Mouse (Mus musculus) lung, embryonic 16.5 days (tissue): ENCODE results near the gene Sdhb. TPM values are rescaled to one million over a fixed set of nuclear protein-coding genes. Genes with fewer than 3 reads are reported as not detected.

Experiments
- ATAC-seq: fragments of 200-750 bp; cut with Nextera tagmentation; 2 replicates; pipeline ENCODE4 v1.8.0; 2017; ENCODE audit warnings: low read depth, mild to moderate bottlenecking, moderate library complexity
- H3K27ac ChIP-seq: fragments of 300-500 bp; sonication (generic); 2 replicates; pipeline ENCODE4 v1.5.1; 2014; ENCODE audit warnings: mild to moderate bottlenecking, control low read depth, low read length
- H3K27me3 ChIP-seq: fragments of 300-500 bp; sonication (generic); 2 replicates; pipeline ENCODE4 v1.6.1; 2014; ENCODE audit warnings: low read depth, low read length, mixed read lengths; ENCODE audit not compliant: control insufficient read depth, insufficient read depth
- H3K36me3 ChIP-seq: fragments of 300-500 bp; sonication (generic); 2 replicates; pipeline ENCODE4 v1.6.1; 2014; ENCODE audit warnings: low read length; ENCODE audit not compliant: control insufficient read depth, insufficient read depth
- H3K4me1 ChIP-seq: fragments of 300-500 bp; sonication (generic); replicated peaks from 2 replicates; pipeline ENCODE4 v1.6.1; 2014; ENCODE audit warnings: low read length, mixed read lengths; ENCODE audit not compliant: control insufficient read depth, insufficient read depth
- H3K4me2 ChIP-seq: fragments of 300-500 bp; sonication (generic); 2 replicates; pipeline ENCODE4 v1.6.1; 2014; ENCODE audit warnings: low read depth, low read length, control low read depth
- H3K4me3 ChIP-seq: fragments of 300-500 bp; sonication (generic); 2 replicates; pipeline ENCODE4 v1.5.1; 2014; ENCODE audit warnings: mild to moderate bottlenecking, low read length, control low read depth
- H3K9ac ChIP-seq: fragments of 300-500 bp; sonication (generic); 2 replicates; pipeline ENCODE4 v1.6.1; 2014; ENCODE audit warnings: low read length, control low read depth
- H3K9me3 ChIP-seq: fragments of 300-500 bp; sonication (generic); 2 replicates; pipeline ENCODE4 v1.6.1; 2016; ENCODE audit warnings: low read length; ENCODE audit not compliant: control insufficient read depth
- WGBS: fragments of 180-500 bp; shearing (Covaris S2); extraction: QIAGEN DNeasy Blood & Tissue Kit; methylation state at CpG from one replicate; pipeline ENCODE4 v1.1.7; 2014; 5-methylcytosine and 5-hydroxymethylcytosine counted together
- polyA plus RNA-seq: library from polyadenylated mRNA; unstranded; fragments of >200 nt; fragmentation: Nextera tagmentation; extraction: Ambion mirVana; gene quantifications from 2 replicates; pipeline ENCODE4 v1.2.1, GENCODE M21; 2015

Sdhb gene
- polyA plus RNA-seq, 1 experiment from 2014 or later = 347 TPM

DNA sequence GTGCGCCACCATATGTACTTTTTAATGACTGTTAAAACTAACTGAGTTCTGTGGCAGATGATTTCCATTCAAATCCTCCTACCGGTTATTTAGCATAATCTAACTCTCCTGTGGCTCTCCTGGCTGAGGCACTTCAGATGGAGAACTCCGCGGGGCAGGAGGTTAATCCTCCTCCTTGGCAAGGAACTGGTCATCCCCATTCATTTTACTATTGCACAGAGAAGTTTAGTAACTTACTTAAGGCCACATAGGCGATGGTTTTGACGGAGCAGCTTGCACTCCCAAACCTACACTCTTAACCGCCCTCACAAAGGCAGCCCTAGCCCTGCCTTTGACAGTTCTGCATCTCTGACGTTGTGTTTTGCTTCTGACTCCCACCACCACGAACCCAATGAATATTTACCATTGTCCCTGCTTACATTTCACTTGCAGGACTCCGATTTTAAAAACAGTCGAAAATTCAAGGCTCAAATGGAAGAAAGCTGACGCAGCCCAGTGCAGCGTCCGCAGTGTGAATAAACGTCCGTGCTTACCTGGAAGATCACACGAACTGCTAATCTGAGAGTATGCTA is 3.8 kb upstream of the Sdhb start:
- no peak overlapping the region for H3K27ac ChIP-seq
- H3K4me2 ChIP-seq = peak overlapping the region; percentile 67
- peaks cover 12% of the 10 kb centered on the region for H3K4me1 ChIP-seq
- peaks cover 5% of the 10 kb centered on the region for H3K27me3 ChIP-seq
- no peaks in the 10 kb centered on the region for H3K9me3 ChIP-seq
- 11% methylated on average over 17 of the region's 17 CpGs for WGBS
- H3K36me3 ChIP-seq = no peaks in the 10 kb centered on the region
- ATAC-seq = no peak
- H3K9ac ChIP-seq = peak overlapping the region; percentile 60
- H3K4me3 ChIP-seq = peak overlapping the region; percentile 50

DNA sequence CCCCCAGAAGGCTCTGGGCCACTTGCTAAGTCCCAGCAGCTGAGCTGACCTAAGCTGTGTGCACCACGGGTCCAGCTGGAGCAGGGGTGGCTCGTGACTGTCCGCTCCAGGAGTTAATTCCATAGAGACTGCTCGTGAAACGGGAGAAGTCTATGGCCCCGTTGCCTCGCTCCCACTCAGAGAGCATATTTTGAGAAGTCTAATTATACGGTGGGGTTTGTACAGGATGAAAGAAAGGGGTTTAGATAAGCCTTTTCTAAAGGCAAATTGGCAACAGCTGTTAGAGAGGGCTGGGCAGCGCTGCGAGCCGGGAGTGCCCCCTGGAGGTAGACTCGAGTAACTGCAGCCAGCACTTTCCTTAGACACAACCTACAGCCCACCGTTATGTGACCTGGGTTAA is 3.3 kb upstream of the Sdhb start:
- WGBS = under 1% methylated on average over 13 of the region's 13 CpGs
- Histone ChIP-seq H3K9ac (peak overlapping the region; percentile 60), H3K4me3 (peak overlapping the region; percentile 50), H3K4me1 (peaks cover 18% of the 10 kb centered on the region), H3K27me3 (peaks cover 5% of the 10 kb centered on the region), H3K36me3 (no peaks in the 10 kb centered on the region), H3K4me2 (peak overlapping the region; percentile 67), H3K9me3 (no peaks in the 10 kb centered on the region), H3K27ac (no peak overlapping the region)
- peak; percentile 24; the same call in 1 of the 2 replicates for ATAC-seq

DNA sequence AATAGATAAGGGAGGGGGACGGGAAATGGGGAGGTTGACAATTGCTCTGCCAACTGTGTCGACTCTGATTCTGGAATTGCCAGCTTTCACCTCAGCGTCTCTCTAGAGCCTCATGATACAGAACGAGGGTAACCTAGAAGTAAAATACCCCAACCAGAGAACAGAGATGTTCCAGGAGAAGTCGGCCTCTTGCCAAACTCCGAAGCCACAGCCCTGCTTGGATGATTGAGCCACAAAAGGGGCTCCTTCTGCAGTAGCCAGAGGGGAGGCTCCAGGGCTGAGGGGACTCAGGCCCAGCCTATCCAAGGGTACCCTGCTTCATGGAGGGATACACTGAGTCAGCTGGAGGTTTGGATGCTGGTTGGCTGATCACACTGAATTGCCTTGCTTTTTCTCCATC is 2.7 kb upstream of the Sdhb start:
- H3K4me3 ChIP-seq = no peak overlapping the region
- no peak overlapping the region for H3K4me2 ChIP-seq
- no peaks in the 10 kb centered on the region for H3K36me3 ChIP-seq
- H3K27me3 ChIP-seq = peaks cover 5% of the 10 kb centered on the region
- 47% methylated on average over 6 of the region's 6 CpGs for WGBS
- no peak overlapping the region for H3K27ac ChIP-seq
- no peak overlapping the region for H3K9ac ChIP-seq
- peaks cover 23% of the 10 kb centered on the region for H3K4me1 ChIP-seq
- H3K9me3 ChIP-seq = no peaks in the 10 kb centered on the region
- no peak for ATAC-seq

DNA sequence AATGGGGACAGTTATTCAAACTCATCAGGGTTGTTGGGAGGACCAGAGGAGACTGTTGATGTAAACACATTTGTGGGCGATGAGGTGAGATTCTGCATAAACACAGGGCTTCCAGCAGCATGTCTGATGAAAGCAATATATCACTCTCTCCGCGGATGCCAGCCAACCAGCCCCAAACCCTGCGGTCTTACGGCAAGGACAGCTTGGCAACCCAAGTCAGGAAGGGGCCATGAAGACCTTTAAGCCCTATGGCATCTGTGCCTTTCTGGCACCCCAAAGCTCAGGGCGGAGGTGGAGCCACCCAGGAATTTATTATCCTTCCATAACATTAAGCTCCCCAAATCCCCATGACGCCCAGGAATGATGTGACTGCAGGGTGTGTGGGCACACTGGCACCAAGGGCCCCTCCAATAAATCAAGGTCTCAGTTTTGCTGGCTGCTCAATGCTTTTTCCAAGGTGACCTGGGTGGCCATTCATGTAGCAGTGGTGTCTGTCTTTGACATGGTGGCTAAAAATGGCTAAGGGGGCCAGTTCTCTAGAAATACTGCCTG is 1.8 kb upstream of the Sdhb start:
- 64% methylated on average over 7 of the region's 7 CpGs for WGBS

DNA sequence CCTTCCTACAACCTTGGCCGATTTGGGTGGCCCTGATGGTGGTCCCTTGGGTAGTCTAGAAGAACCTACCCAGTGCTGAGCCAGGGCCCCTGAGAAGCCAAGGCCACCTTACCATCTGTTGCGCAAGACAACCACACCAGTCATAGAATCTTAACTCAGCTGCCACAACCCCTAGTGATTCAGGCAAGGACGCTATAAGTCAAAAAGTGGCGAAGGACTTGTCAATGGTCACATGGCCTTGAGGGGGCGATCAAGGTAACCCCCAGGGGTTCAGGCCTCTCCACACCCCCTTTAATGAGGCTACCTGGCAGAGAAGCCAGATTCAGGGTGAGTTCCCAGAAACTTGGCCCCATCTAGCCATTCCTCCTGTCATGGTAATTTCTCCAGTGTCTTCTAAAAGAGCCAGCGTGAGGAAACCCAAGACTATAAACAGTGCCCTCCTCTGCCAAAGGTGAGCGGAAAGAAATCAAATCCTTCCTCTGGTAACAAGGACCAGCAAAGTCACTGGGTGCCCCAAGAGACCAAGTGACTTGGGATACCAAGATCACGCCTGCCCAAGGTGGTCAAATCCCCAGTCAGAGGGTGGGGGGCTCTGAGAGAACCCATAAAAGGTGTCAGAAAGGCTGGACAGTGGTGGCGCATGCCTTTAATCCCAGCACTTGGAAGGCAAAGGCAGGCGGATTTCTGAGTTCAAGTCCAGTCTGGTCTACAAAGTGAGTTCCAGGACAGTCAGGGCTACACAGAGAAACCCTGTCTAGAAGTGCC is 1.1 kb upstream of the Sdhb start:
- Histone ChIP-seq H3K27ac (no peak overlapping the region), H3K27me3 (peaks cover 5% of the 10 kb centered on the region), H3K36me3 (no peaks in the 10 kb centered on the region), H3K9me3 (no peaks in the 10 kb centered on the region), H3K4me1 (peaks cover 24% of the 10 kb centered on the region), H3K4me3 (no peak overlapping the region), H3K9ac (no peak overlapping the region), H3K4me2 (no peak overlapping the region; the same call in 1 of the 2 replicates)
- ATAC-seq = no peak
- 80% methylated on average over 10 of the region's 10 CpGs for WGBS

More for the DNA sequence above, 1.8 kb upstream of the Sdhb start:
- Histone ChIP-seq H3K9me3 (no peaks in the 10 kb centered on the region), H3K4me1 (peaks cover 24% of the 10 kb centered on the region), H3K4me3 (no peak overlapping the region), H3K27me3 (peaks cover 5% of the 10 kb centered on the region), H3K36me3 (no peaks in the 10 kb centered on the region), H3K4me2 (no peak overlapping the region), H3K27ac (no peak overlapping the region), H3K9ac (no peak overlapping the region)
- ATAC-seq = no peak

DNA sequence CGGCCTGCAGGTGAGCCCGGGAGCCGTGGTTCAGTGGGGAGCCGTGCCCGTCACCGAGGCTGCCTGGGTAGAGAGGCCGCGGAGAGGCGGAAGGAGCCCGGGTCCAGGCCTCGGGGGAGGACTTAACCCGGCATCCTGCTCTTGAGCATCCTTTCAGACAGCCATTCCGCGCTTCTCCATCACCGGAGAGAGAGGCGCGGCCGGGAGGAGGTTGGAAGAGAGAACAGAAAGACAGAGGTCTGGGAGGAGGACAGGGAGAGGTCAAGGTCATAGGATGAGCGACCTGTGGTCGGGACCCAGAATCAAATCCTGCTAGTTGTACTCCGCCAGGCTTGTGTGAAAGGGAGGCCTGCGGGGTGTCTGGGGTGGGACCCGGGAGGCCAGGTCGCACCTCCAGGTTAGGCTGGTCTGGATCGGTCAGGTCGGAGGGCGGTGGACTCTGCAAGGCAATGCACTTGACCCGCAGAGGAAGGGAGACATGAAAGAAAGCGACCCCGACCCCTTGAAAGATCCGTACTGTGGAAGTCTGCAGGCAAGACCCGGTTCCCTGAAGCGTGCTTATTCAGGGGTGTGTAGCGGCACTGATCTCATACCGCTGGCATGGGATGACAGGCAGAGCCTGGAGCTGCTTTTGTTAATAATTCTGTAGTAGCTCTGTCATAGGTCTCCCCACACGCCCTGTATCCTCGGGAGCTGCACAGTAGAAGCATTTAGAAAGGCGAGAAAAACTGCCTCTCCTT is 634 bp downstream of the Sdhb start:
- under 1% methylated on average over 38 of the region's 38 CpGs for WGBS
- 0 out of 2 replicates have a peak, but pooled peaks have one; percentile 4 for ATAC-seq
- peaks cover 24% of the 10 kb centered on the region for H3K4me1 ChIP-seq

DNA sequence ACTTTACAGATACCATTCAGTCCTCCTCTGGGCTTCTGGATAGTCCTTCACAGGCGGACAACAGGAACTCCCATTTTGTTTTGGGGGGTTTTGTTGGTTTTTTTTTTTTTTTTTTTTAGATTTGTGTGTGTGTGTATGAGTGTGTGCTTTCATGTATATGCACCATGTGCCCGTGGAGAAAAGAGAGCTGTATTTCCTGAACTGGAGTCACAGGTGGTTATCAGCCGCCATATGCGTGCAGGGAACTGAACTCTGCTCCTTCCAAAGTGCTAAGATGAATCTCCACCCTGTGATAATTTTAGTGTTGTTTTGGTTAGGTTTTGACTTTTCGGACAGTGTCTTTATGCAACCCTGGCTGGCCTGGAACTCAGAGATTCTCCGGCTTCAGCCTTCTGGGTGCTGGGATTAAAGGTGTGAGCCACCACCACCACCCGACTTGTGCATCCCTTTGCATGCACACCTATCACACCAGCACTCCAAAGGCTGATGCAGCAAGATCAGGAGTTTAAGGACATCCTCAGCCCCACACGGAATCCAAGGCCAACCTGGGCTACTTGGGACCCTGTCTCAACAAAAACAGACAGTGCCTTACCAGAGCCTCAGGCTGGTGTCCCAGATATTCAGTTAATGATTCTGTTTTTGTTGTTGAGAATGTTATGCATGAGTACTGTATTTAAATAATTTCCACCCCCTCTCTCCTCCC is 1.4 kb downstream of the Sdhb start:
- Histone ChIP-seq H3K27me3 (no peaks in the 10 kb centered on the region), H3K4me3 (peak overlapping the region; percentile 94), H3K4me2 (peak overlapping the region; percentile 67), H3K9me3 (no peaks in the 10 kb centered on the region), H3K27ac (no peak overlapping the region), H3K9ac (peak overlapping the region; percentile 90), H3K36me3 (0 out of 2 replicates have a peak, but pooled peaks cover 3% of the 10 kb centered on the region), H3K4me1 (peaks cover 22% of the 10 kb centered on the region)
- 55% methylated on average over 8 of the region's 8 CpGs for WGBS
- ATAC-seq = no peak

More for the DNA sequence above, 634 bp downstream of the Sdhb start:
- H3K36me3 ChIP-seq = no peaks in the 10 kb centered on the region
- H3K4me2 ChIP-seq = peak overlapping the region; percentile 67
- peak overlapping the region; percentile 90 for H3K9ac ChIP-seq
- H3K4me3 ChIP-seq = peak overlapping the region; percentile 94
- H3K27ac ChIP-seq = peak overlapping the region; percentile 65
- H3K9me3 ChIP-seq = no peaks in the 10 kb centered on the region
- H3K27me3 ChIP-seq = peaks cover 5% of the 10 kb centered on the region

DNA sequence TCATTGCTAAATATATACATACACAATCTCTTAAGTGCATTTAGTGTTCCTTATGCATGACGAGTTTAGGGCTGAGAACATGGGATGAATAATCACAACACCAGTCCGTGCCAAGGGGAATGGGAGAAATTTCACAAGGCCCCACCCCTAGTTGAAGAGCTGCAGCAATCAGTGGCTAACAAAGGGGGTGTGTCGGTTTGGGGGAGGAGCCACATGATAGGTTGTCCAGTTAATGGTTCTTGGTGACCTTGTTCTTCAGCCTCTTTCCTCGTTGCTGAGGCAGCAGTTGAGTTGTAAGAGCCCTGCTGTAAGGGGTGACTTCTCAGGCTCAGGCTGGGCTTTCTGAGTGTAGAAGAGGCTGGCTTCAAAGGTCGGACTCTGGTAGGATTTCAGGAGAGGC is 1.9 kb downstream of the Sdhb start:
- H3K4me2 ChIP-seq = peak overlapping the region; percentile 7; the same call in 1 of the 2 replicates
- 22% methylated on average over 5 of the region's 5 CpGs for WGBS

More for the DNA sequence above, 1.9 kb downstream of the Sdhb start:
- H3K27me3 ChIP-seq = no peaks in the 10 kb centered on the region
- H3K36me3 ChIP-seq = 0 out of 2 replicates have a peak, but pooled peaks cover 5% of the 10 kb centered on the region
- no peak overlapping the region for H3K4me3 ChIP-seq
- H3K4me1 ChIP-seq = peaks cover 19% of the 10 kb centered on the region
- H3K27ac ChIP-seq = 0 out of 2 replicates have a peak overlapping the region, but pooled peaks have one; percentile 7
- no peaks in the 10 kb centered on the region for H3K9me3 ChIP-seq
- ATAC-seq = no peak
- no peak overlapping the region for H3K9ac ChIP-seq
